Mouse (Mus musculus): ENCODE measurements around the gene Col6a4.

- no peak for TF ChIP-seq GATA1 (IDR thresholded peaks at IDR 0.05; ENCODE audit: borderline replicate concordance, low read length)
- TF ChIP-seq FLI1 (IDR thresholded peaks at IDR 0.05; ENCODE audit: low read length) = no peak
Measured at GRCm38 (mm10) chr9:105978479-105978878, 118.1 kb downstream of the Col6a4 start.

Measured in megakaryocyte, embryonic 14.5 days (primary cell).